Mouse (Mus musculus) liver, adult 2 months (tissue): ENCODE data around the gene Arhgef28.

ENCODE experiments used
- CTCF ChIP-seq: fragments of 200-500 bp; IDR thresholded peaks from 2 replicates; pipeline ENCODE4 v1.5.1; 2011; ENCODE audit warnings: low read depth, low read length, control low read depth
- POLR2A ChIP-seq: fragments of 200-500 bp; IDR thresholded peaks from 2 replicates; pipeline ENCODE4 v1.6.1; 2011; ENCODE audit warnings: low read length, control low read depth; ENCODE audit not compliant: insufficient read depth; ENCODE audit errors: extremely low read depth

- TF ChIP-seq POLR2A (no peak), CTCF (no peak)
These were observed 136.6 kb downstream of the Arhgef28 start for GRCm38 (mm10) chr13:98069646-98070045.
